Mouse (Mus musculus) CH12.LX (cell line): Measurements from ENCODE around the gene Selenoo. TPM values are rescaled to one million over a fixed set of nuclear protein-coding genes. Genes with fewer than 3 reads are reported as not detected.

ENCODE experiments used
- DNase-seq: peaks from one replicate; pipeline ENCODE4 v3.0.0-alpha.2; 2013; ENCODE audit errors: extremely low read depth
- H3K27ac ChIP-seq: 2 replicates; pipeline ENCODE4 v1.5.1; 2012; ENCODE audit warnings: low read depth, mild to moderate bottlenecking, control low read depth, moderate library complexity; ENCODE audit not compliant: insufficient read depth
- H3K27me3 ChIP-seq: replicated peaks from 2 replicates; pipeline ENCODE3; 2012; ENCODE audit warnings: inconsistent platforms
- H3K36me3 ChIP-seq, 2 experiments: replicated peaks in 1 of 2; 2 replicates each; pipeline versions ENCODE3 to v1.6.1; 2012; ENCODE audit warnings: inconsistent platforms in 1 of 2, low read length in 1 of 2, mild to moderate bottlenecking in 1 of 2, mixed read lengths in 1 of 2, moderate library complexity in 1 of 2; ENCODE audit not compliant: control insufficient read depth in 1 of 2, insufficient read depth in 1 of 2
- H3K4me1 ChIP-seq, 2 experiments: 2 replicates each; pipeline ENCODE4 v1.6.1; 2012; ENCODE audit warnings: inconsistent platforms in 1 of 2, moderate library complexity in 1 of 2; ENCODE audit not compliant: insufficient read depth in 2 of 2, control insufficient read depth in 1 of 2
- H3K4me2 ChIP-seq: 2 replicates; pipeline ENCODE4 v1.6.1; 2012; ENCODE audit warnings: low read depth, mild to moderate bottlenecking, control low read depth; ENCODE audit not compliant: poor library complexity, insufficient read depth, severe bottlenecking
- H3K4me3 ChIP-seq, 3 experiments: fragments of 150-350 bp in 1 of 3; sonication (generic) in 1 of 3; replicated peaks in 1 of 3; 2 replicates each; pipeline versions ENCODE3 to v1.5.1; 2011 to 2012; ENCODE audit warnings: low read depth in 2 of 3, low read length in 2 of 3, mild to moderate bottlenecking in 2 of 3, moderate library complexity in 2 of 3, control low read depth in 1 of 3, improper control_type of control experiment in 1 of 3, inconsistent platforms in 1 of 3, mixed read lengths in 1 of 3; ENCODE audit not compliant: poor library complexity in 1 of 3
- H3K79me2 ChIP-seq: replicated peaks from 2 replicates; pipeline ENCODE4 v1.6.1; 2012; ENCODE audit warnings: mild to moderate bottlenecking, moderate library complexity; ENCODE audit not compliant: control insufficient read depth, poor library complexity, insufficient read depth, severe bottlenecking; ENCODE audit errors: extremely low read depth
- H3K9ac ChIP-seq: 2 replicates; pipeline ENCODE4 v1.6.1; 2012; ENCODE audit warnings: low read depth, mild to moderate bottlenecking, control low read depth, moderate library complexity; ENCODE audit not compliant: insufficient read depth
- H3K9me3 ChIP-seq: replicated peaks from 2 replicates; pipeline ENCODE3; 2012; ENCODE audit warnings: low read length, inconsistent platforms, mixed read lengths
- CHD2 ChIP-seq: IDR thresholded peaks from 2 replicates; pipeline ENCODE4 v1.6.1; 2011; ENCODE audit warnings: low read length, improper control_type of control experiment
- CTCF ChIP-seq, 2 experiments: IDR thresholded peaks in 1 of 2; conservative IDR thresholded peaks in 1 of 2; 2 replicates each; pipeline ENCODE4 v1.5.1; 2011 to 2012; ENCODE audit warnings: low read depth in 2 of 2, low read length in 2 of 2, improper control_type of control experiment in 1 of 2, inconsistent platforms in 1 of 2, mild to moderate bottlenecking in 1 of 2, moderate library complexity in 1 of 2
- E2F4 ChIP-seq: IDR thresholded peaks from 2 replicates; pipeline ENCODE4 v1.6.1; 2011; ENCODE audit warnings: low read depth, low read length, improper control_type of control experiment; ENCODE audit not compliant: insufficient replicate concordance
- HCFC1 ChIP-seq: IDR thresholded peaks from 2 replicates; pipeline ENCODE4 v1.6.1; 2012; ENCODE audit warnings: low read depth, mild to moderate bottlenecking, inconsistent platforms, low read length, improper control_type of control experiment
- JUND ChIP-seq: conservative IDR thresholded peaks from 2 replicates; pipeline ENCODE4 v1.6.1; 2011; ENCODE audit warnings: low read depth, low read length, improper control_type of control experiment
- MXI1 ChIP-seq: IDR thresholded peaks from 2 replicates; pipeline ENCODE4 v1.6.1; 2011; ENCODE audit warnings: mild to moderate bottlenecking, low read depth, low read length, improper control_type of control experiment
- NRF1 ChIP-seq: IDR thresholded peaks from 2 replicates; pipeline ENCODE4 v1.6.1; 2014; ENCODE audit warnings: low read depth, mild to moderate bottlenecking, inconsistent platforms, low read length, improper control_type of control experiment, moderate library complexity
- PAX5 ChIP-seq: IDR thresholded peaks from 2 replicates; pipeline ENCODE4 v1.6.1; 2012; ENCODE audit warnings: low read length, inconsistent platforms, mixed read lengths
- POLR2AphosphoS2 ChIP-seq: IDR thresholded peaks from 2 replicates; pipeline ENCODE4 v1.6.1; 2011; ENCODE audit warnings: low read depth, low read length, improper control_type of control experiment
- RCOR1 ChIP-seq: conservative IDR thresholded peaks from 2 replicates; pipeline ENCODE4 v1.6.1; 2012; ENCODE audit warnings: low read depth, mild to moderate bottlenecking, inconsistent platforms, low read length, improper control_type of control experiment
- UBTF ChIP-seq: IDR thresholded peaks from 2 replicates; pipeline ENCODE4 v1.6.1; 2012; ENCODE audit warnings: low read depth, mild to moderate bottlenecking, inconsistent platforms, low read length, improper control_type of control experiment, moderate library complexity
- USF1 ChIP-seq: IDR thresholded peaks from 2 replicates; pipeline ENCODE4 v1.6.1; 2014; ENCODE audit warnings: low read depth, mild to moderate bottlenecking, inconsistent platforms, low read length, improper control_type of control experiment
- USF2 ChIP-seq: conservative IDR thresholded peaks from 2 replicates; pipeline ENCODE4 v1.6.1; 2011; ENCODE audit warnings: low read depth, low read length, improper control_type of control experiment
- ZMIZ1 ChIP-seq: IDR thresholded peaks from 2 replicates; pipeline ENCODE4 v1.6.1; 2012; ENCODE audit warnings: low read depth, mild to moderate bottlenecking, inconsistent platforms, low read length, improper control_type of control experiment
- dilution Hi-C: fragments of 300-500 bp; cut with MboI; formaldehyde crosslinking; loops from 2 replicates; pipeline ENCODE4 v1.14.3; 2020; ENCODE audit warnings: low sequenced_read_pairs; ENCODE audit not compliant: extremely low pct_unique_long_range_greater_than_20kb, extremely low pct_ligation_motif_present
- in situ Hi-C: fragments of 300-500 bp; cut with MboI; formaldehyde crosslinking; loops from 3 replicates; pipeline ENCODE4 v1.14.3; 2019; ENCODE audit warnings: low sequenced_read_pairs, low pct_ligation_motif_present, low pct_unique_long_range_greater_than_20kb, mixed read lengths
- polyA plus RNA-seq: library from polyadenylated mRNA; unstranded; fragments of >175 nt; gene quantifications from 2 replicates; pipeline ENCODE4 v1.2.1, GENCODE M21; 2012; ENCODE audit warnings: low read depth; ENCODE audit not compliant: insufficient read length
- total RNA-seq, 2 experiments: library from RNA; depleted of rRNA; stranded (reverse); fragments of 300-350 nt in 1 of 2; fragments of >200 nt in 1 of 2; gene quantifications; 2 replicates each; pipeline ENCODE4 v1.2.3; 2012 to 2014

Gene Selenoo
- total and polyA plus RNA-seq, 3 experiments, result 3.7 to 11.7 (median 8.7) TPM

DNA sequence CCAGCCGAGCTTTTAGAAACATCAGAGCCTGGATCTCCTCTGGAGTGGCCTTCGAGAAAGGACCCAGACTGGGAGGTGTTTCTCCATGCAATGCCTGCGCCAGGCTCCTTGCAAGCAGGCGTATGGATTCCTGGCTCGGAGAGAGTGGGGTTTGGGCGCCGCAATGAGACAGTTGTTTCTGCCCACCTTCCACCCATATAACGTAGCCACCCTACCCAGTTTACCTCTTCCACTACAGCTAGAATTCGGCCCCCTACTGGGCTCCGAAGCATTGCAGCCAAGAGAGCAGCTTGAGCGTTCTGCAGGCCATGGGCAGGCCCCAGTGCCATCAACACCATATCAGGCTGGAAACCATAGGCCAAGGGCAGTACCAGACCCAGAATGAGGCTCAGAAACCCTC is 34.7 kb downstream of the Selenoo start:
- Histone ChIP-seq H3K4me3 (peak overlapping the region in 2 of 3 experiments; percentile 78 to 99), H3K9ac (no peak overlapping the region), H3K27ac (no peak overlapping the region), H3K27me3 (no peaks in the 10 kb centered on the region), H3K4me2 (peak overlapping the region; percentile 35; the same call in 1 of the 2 replicates), H3K79me2 (peaks cover 18% of the 10 kb centered on the region), H3K36me3 (peaks cover 15 to 58% of the 10 kb centered on the region in 2 experiments), H3K4me1 (peaks cover 9 to 41% of the 10 kb centered on the region in 2 experiments), H3K9me3 (no peaks in the 10 kb centered on the region)
- TF ChIP-seq RCOR1, result no peak
- no peak for TF ChIP-seq ZMIZ1
- peak in 1 of 2 experiments; percentile 21; a peak in 2 of 4 replicates for TF ChIP-seq CTCF (conservative IDR thresholded peaks at IDR 0.05 in 1 of 2, IDR thresholded peaks at IDR 0.05 in 1 of 2; ENCODE audit: low read depth in 2 of 2, low read length in 2 of 2)
- no peak for TF ChIP-seq UBTF
- TF ChIP-seq USF2, result no peak
- TF ChIP-seq CHD2, result no peak
- TF ChIP-seq PAX5, result no peak
- no peak for TF ChIP-seq NRF1
- in situ Hi-C loops, result loop anchor here (25.0 kb wide), 1 partner anchor 239 kb away; the partner anchor contains the start of genes Lmf2, Ncaph2 and Sco2
- peak; percentile 26 for DNase-seq
- dilution Hi-C loops, result no loop called here

- Histone ChIP-seq H3K9ac (no peak overlapping the region), H3K4me3 (no peak overlapping the region), H3K27me3 (no peaks in the 10 kb centered on the region), H3K36me3 (peaks cover 15 to 53% of the 10 kb centered on the region in 2 experiments), H3K9me3 (no peaks in the 10 kb centered on the region), H3K27ac (no peak overlapping the region), H3K79me2 (peaks cover 18% of the 10 kb centered on the region), H3K4me2 (no peak overlapping the region), H3K4me1 (peaks cover 14 to 47% of the 10 kb centered on the region in 2 experiments)
- TF ChIP-seq HCFC1 (no peak), MXI1 (no peak), JUND (no peak), E2F4 (no peak), USF2 (no peak), POLR2AphosphoS2 (no peak), USF1 (no peak), NRF1 (no peak)
- in situ Hi-C loops, result loop anchor here (25.0 kb wide), 1 partner anchor 238 kb away; the partner anchor contains the start of genes Lmf2, Ncaph2 and Sco2
- dilution Hi-C loops, result no loop called here
- DNase-seq, result no peak
Observed at GRCm38 (mm10) chr15:89124312-89124711, 35.4 kb downstream of the Selenoo start.
